Mouse (Mus musculus) liver, adult 2 months (tissue): ENCODE results near the gene Clmp.

Experiments used
- CTCF ChIP-seq: fragments of 200-500 bp; IDR thresholded peaks from 2 replicates; pipeline ENCODE4 v1.5.1; 2011; ENCODE audit warnings: low read depth, low read length, control low read depth
- POLR2A ChIP-seq: fragments of 200-500 bp; IDR thresholded peaks from 2 replicates; pipeline ENCODE4 v1.6.1; 2011; ENCODE audit warnings: low read length, control low read depth; ENCODE audit not compliant: insufficient read depth; ENCODE audit errors: extremely low read depth

- TF ChIP-seq CTCF (no peak), POLR2A (no peak)
Observed at GRCm38 (mm10) chr9:40730302-40730700, 44.5 kb downstream of the Clmp start.
